Mouse (Mus musculus) bone marrow macrophage, adult 2 months (primary cell): ENCODE results near the gene Pecam1. TPM values are rescaled to one million over a fixed set of nuclear protein-coding genes. Genes with fewer than 3 reads are reported as not detected.

Source experiments
- H3K27ac ChIP-seq: 2 replicates; pipeline ENCODE4 v1.5.1; 2012; ENCODE audit warnings: low read depth, low read length; ENCODE audit not compliant: insufficient read depth
- H3K4me1 ChIP-seq: 2 replicates; pipeline ENCODE4 v1.6.1; 2012; ENCODE audit warnings: low read length; ENCODE audit not compliant: control insufficient read depth, insufficient read depth
- H3K4me3 ChIP-seq: 2 replicates; pipeline ENCODE4 v1.5.1; 2012; ENCODE audit warnings: mild to moderate bottlenecking, low read length, moderate library complexity; ENCODE audit not compliant: insufficient read depth
- CTCF ChIP-seq: IDR thresholded peaks from 2 replicates; pipeline ENCODE4 v1.5.1; 2012; ENCODE audit warnings: low read depth, mild to moderate bottlenecking, low read length, moderate library complexity
- POLR2A ChIP-seq: IDR thresholded peaks from 2 replicates; pipeline ENCODE4 v1.6.1; 2012; ENCODE audit warnings: mild to moderate bottlenecking, low read depth, low read length, borderline replicate concordance
- polyA plus RNA-seq: library from polyadenylated mRNA; stranded (reverse); fragments of >200 nt; gene quantifications from 2 replicates; pipeline ENCODE4 v1.2.4, GENCODE M21; 2012; ENCODE audit not compliant: missing spikeins, insufficient read depth, insufficient read length

Pecam1 gene
- polyA plus RNA-seq, 1 experiment, result 4.8 TPM

- H3K4me1 ChIP-seq, result peaks cover 27% of the 10 kb centered on the region
- no peak overlapping the region for H3K27ac ChIP-seq
Measured at GRCm38 (mm10) chr11:106677910-106678591, 72.4 kb downstream of the Pecam1 start.

GRCm38 (mm10) chr11:106677331-106677730, 73.1 kb downstream of the Pecam1 start:
- no peak for TF ChIP-seq CTCF
- no peak for TF ChIP-seq POLR2A
- no peak overlapping the region for H3K27ac ChIP-seq
- no peak overlapping the region for H3K4me3 ChIP-seq
- peaks cover 30% of the 10 kb centered on the region for H3K4me1 ChIP-seq

More at GRCm38 (mm10) chr11:106677910-106678591, 72.4 kb downstream of the Pecam1 start:
- no peak for TF ChIP-seq POLR2A
- no peak for TF ChIP-seq CTCF
- H3K4me3 ChIP-seq, result no peak overlapping the region

- H3K4me3 ChIP-seq, result no peak overlapping the region
- H3K27ac ChIP-seq, result peak overlapping the region; percentile 85
- TF ChIP-seq POLR2A, result no peak
- TF ChIP-seq CTCF, result no peak
Measured at GRCm38 (mm10) chr11:106675875-106676274, 74.6 kb downstream of the Pecam1 start.

GRCm38 (mm10) chr11:106675201-106675726, 75.2 kb downstream of the Pecam1 start:
- H3K27ac ChIP-seq, result peak overlapping the region; percentile 85
- no peak for TF ChIP-seq POLR2A
- TF ChIP-seq CTCF, result no peak
- H3K4me3 ChIP-seq, result peak overlapping the region; percentile 38
- H3K4me1 ChIP-seq, result peaks cover 27% of the 10 kb centered on the region

More at GRCm38 (mm10) chr11:106675875-106676274, 74.6 kb downstream of the Pecam1 start:
- H3K4me1 ChIP-seq, result peaks cover 27% of the 10 kb centered on the region

GRCm38 (mm10) chr11:106674612-106675153, 75.7 kb downstream of the Pecam1 start:
- Histone ChIP-seq H3K27ac (peak overlapping the region; percentile 85), H3K4me3 (peak overlapping the region; percentile 38), H3K4me1 (peaks cover 27% of the 10 kb centered on the region)
- no peak for TF ChIP-seq POLR2A
- no peak for TF ChIP-seq CTCF

- no peak for TF ChIP-seq CTCF
- no peak for TF ChIP-seq POLR2A
- Histone ChIP-seq H3K4me3 (peak overlapping the region; percentile 38), H3K27ac (peak overlapping the region; percentile 85), H3K4me1 (peaks cover 27% of the 10 kb centered on the region)
Measured at GRCm38 (mm10) chr11:106673727-106674611, 76.5 kb downstream of the Pecam1 start.

- peaks cover 27% of the 10 kb centered on the region for H3K4me1 ChIP-seq
- TF ChIP-seq POLR2A, result no peak
- TF ChIP-seq CTCF, result no peak
- H3K4me3 ChIP-seq, result no peak overlapping the region
- no peak overlapping the region for H3K27ac ChIP-seq
Measured at GRCm38 (mm10) chr11:106672919-106673505, 77.4 kb downstream of the Pecam1 start.

GRCm38 (mm10) chr11:106671801-106672200, 78.6 kb downstream of the Pecam1 start:
- Histone ChIP-seq H3K27ac (no peak overlapping the region), H3K4me1 (peaks cover 27% of the 10 kb centered on the region), H3K4me3 (no peak overlapping the region)
- no peak for TF ChIP-seq CTCF

- Histone ChIP-seq H3K27ac (no peak overlapping the region), H3K4me1 (peaks cover 27% of the 10 kb centered on the region), H3K4me3 (no peak overlapping the region)
- TF ChIP-seq POLR2A, result no peak
- no peak for TF ChIP-seq CTCF
Measured at GRCm38 (mm10) chr11:106670951-106671478, 79.4 kb downstream of the Pecam1 start.
